Mouse (Mus musculus): ENCODE data around the gene Iqschfp.

DNA sequence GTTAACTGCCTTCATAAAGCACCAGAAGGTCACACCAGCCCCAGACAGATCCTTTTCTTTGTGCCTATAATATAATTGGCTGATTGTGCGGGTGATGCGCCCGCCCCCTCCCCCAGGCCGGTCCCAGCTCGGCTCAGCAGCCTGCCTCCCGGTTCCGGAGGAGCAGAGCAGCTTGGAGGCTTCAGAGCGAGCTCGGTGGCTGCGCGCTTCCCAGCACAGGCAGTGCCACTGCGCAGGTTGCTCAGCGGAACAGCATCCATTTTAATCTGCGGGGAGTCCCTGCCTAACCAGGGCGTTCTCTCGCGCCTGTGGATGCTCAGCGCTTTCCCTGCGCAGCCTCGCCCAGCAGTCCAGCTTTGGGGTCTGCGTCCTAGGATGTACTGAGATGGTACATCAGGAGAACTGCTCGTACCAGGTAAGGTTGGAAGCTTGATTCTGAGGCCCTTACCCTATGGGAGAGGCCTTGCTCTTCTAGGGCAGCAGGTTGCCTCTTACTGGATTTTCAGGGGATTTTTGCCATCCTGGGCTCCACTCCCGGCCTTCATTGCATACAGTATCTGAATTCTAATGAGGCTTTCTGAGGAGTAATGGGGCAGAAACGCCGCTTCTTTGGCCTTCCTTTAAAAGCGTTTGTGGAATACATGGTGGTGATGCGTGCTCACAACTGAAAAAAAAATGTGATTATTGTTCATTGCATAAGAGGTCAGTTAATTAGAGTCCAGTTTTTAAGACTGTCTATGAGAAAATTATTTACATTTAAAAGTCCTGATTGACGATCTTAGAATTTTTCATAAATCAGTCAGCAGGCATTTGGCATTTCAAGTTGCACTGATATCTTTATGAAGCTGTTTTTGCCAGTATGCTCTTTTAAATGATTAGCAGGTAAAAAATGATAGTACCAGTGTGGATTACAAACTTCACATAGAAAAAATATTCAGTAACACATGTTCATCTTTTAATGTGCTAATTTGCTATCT, 680.5 kb downstream of the Iqschfp start:
- no peak for TF ChIP-seq GATA1 (IDR thresholded peaks at IDR 0.05; ENCODE audit: borderline replicate concordance, low read length)
- no peak for TF ChIP-seq FLI1 (IDR thresholded peaks at IDR 0.05; ENCODE audit: low read length)

Measured in megakaryocyte, embryonic 14.5 days (primary cell).